Mouse (Mus musculus): Measurements from ENCODE around the gene Zcchc8. TPM values are rescaled to one million over a fixed set of nuclear protein-coding genes. Genes with fewer than 3 reads are reported as not detected.

Gene Zcchc8
- polyA plus RNA-seq, 1 experiment from 2014 or later = 30.7 TPM

DNA sequence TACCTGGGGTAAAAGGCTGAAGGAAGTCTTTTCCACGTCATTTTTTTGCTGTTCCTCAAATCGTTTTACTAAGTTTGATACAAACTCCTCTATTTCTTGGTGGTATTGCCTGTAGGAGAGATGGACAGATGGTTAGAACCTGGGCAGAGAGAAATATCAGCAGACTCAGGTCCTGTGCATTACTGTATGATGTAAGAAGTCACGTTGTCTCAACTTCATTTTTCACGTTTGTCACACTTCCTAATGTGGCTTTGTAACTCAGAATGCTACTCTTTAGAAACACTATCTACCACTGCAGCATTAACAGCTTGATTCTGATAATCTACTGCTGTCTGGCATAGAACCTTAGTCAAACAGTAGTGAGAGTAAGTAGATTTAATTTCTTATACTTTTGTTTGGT, 6.3 kb downstream of the Zcchc8 start:
- Histone ChIP-seq H3K9ac (no peak overlapping the region), H3K4me3 (replicated peaks) (no peak overlapping the region), H3K4me1 (replicated peaks) (peaks cover 30% of the 10 kb centered on the region), H3K36me3 (peaks cover 81% of the 10 kb centered on the region), H3K9me3 (replicated peaks) (no peaks in the 10 kb centered on the region), H3K27ac (no peak overlapping the region), H3K4me2 (no peak overlapping the region), H3K27me3 (no peaks in the 10 kb centered on the region)
- 68% methylated on average over 4 of the region's 4 CpGs for WGBS (ENCODE audit: insufficient replicate concordance)
- no peak for DNase-seq
- ATAC-seq (ENCODE audit: low read depth) = no peak

DNA sequence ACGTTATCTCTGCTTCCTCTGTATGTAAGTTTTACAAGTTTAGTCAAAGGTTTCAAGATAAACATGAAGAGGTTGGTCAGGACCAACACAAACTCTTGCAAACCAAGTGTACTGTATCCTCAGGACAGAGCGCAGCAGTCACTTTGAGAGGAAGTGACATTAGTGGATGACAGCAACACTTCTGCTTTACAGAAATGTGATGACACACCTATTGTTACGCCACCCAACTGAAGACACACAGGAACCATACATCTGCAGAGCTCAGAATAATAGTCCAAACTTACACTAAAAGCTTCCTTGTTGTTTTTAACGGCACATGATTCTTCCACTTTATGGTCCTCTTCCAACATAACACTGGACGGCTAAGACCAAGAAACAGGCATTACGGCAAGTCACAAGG, 7.1 kb downstream of the Zcchc8 start:
- DNase-seq = no peak
- no peak overlapping the region for H3K9ac ChIP-seq
- WGBS (ENCODE audit: insufficient replicate concordance) = 88% methylated on average over 6 of the region's 6 CpGs
- no peak overlapping the region for H3K4me2 ChIP-seq
- H3K36me3 ChIP-seq = peaks cover 90% of the 10 kb centered on the region
- no peak overlapping the region for H3K4me3 ChIP-seq (replicated peaks)
- H3K4me1 ChIP-seq (replicated peaks) = peaks cover 22% of the 10 kb centered on the region
- no peaks in the 10 kb centered on the region for H3K27me3 ChIP-seq
- H3K9me3 ChIP-seq (replicated peaks) = no peaks in the 10 kb centered on the region
- no peak overlapping the region for H3K27ac ChIP-seq
- ATAC-seq (ENCODE audit: low read depth) = no peak

DNA sequence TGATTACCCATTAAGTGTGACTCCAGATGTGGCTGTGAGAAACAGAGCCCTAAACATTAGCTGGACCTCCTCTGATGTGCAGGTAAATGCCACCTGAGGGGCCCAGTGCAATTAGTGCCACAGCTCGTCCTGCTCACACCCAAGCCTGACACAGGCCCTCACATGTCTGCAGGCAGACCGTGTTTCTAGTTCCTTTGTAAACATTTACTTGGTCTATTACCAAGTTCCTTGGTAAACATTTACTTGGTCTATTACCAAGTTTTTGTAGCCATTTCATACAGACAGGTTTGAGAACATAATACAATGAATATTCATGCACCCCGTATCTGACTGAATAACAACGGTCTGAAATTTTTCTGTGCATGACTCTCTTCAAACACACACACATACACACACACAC, 11.3 kb downstream of the Zcchc8 start:
- Histone ChIP-seq H3K4me2 (no peak overlapping the region), H3K27me3 (no peaks in the 10 kb centered on the region), H3K4me1 (replicated peaks) (no peaks in the 10 kb centered on the region), H3K9ac (no peak overlapping the region), H3K4me3 (replicated peaks) (no peak overlapping the region), H3K9me3 (replicated peaks) (no peaks in the 10 kb centered on the region), H3K36me3 (peaks cover 98% of the 10 kb centered on the region), H3K27ac (no peak overlapping the region)
- 87% methylated on average over 4 of the region's 4 CpGs for WGBS (ENCODE audit: insufficient replicate concordance)
- DNase-seq (no peak), ATAC-seq (ENCODE audit: low read depth) (no peak)

DNA sequence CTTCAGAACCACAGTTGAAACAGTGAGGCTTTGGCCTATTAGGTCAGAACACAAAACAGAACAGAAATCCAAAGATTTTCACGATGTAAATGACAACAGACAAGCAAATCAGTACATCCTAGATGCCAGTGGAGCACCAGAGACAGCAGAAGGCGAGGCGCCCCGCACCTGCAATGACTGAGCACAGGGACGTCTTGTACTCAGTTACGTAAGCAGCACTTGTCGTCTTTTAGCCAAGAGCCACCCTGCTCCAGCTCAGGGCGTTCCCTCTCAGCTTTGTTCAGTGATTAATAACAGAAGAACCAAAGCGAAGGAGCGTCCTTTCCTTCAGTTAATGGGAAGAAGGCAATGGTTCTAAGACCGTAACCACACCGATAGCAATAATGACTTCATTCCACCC, 12.3 kb downstream of the Zcchc8 start:
- Histone ChIP-seq H3K4me3 (replicated peaks) (no peak overlapping the region), H3K4me1 (replicated peaks) (no peaks in the 10 kb centered on the region), H3K36me3 (peaks cover 98% of the 10 kb centered on the region), H3K9me3 (replicated peaks) (no peaks in the 10 kb centered on the region), H3K4me2 (no peak overlapping the region), H3K9ac (no peak overlapping the region), H3K27me3 (no peaks in the 10 kb centered on the region), H3K27ac (no peak overlapping the region)
- ATAC-seq (ENCODE audit: low read depth) (no peak), DNase-seq (no peak)
- whole genome bisulfite sequencing (ENCODE audit: insufficient replicate concordance) = 88% methylated on average over 12 of the region's 12 CpGs

DNA sequence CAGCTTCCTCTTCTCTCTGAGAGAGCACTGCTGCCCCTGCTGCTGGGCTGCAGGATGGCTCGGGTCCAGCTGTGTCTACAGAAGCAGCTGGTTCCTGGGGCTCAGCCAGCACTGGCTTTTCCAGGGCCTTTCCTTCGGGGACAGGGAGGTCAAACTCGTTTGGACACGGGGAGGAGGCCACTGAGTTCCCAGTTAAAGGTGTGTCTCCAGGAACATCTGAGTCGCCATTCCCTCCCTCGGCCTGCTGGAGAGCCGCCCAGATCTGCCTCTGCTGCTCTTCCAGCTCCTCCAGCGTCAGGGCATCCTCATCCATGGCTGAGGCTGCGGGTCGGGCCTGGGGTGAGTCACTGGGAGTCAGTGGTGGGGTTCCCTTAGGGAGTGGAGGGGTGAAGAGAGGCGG, 20.3 kb downstream of the Zcchc8 start:
- ATAC-seq (ENCODE audit: low read depth) (0 out of 2 replicates have a peak, but pooled peaks have one; percentile 12), DNase-seq (no peak)
- Histone ChIP-seq H3K9me3 (replicated peaks) (no peaks in the 10 kb centered on the region), H3K9ac (no peak overlapping the region), H3K4me3 (replicated peaks) (no peak overlapping the region), H3K4me1 (replicated peaks) (no peaks in the 10 kb centered on the region), H3K4me2 (no peak overlapping the region), H3K36me3 (peaks cover 77% of the 10 kb centered on the region), H3K27me3 (no peaks in the 10 kb centered on the region), H3K27ac (no peak overlapping the region)
- 77% methylated on average over 11 of the region's 11 CpGs for WGBS (ENCODE audit: insufficient replicate concordance)

DNA sequence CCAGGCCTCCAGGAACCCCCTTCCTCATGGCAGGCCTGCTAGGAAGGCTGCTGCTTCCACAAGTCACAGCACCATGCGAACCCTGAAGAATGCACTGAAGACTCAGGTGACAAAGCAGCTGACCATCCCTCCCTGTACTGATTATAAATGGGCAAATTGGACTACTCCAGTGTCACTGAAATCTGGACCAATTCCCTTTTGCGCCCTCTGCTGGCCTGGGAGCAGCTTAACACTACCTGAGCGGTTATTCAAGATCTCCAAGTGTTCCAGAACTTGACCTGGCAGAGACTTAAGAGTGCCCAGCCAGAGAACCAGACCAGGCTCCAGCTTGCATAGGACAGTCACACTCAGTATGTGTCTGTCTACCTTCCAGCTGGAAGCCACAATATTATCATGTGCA, 21.7 kb downstream of the Zcchc8 start:
- H3K36me3 ChIP-seq = peaks cover 63% of the 10 kb centered on the region
- ATAC-seq (ENCODE audit: low read depth) = no peak
- 27% methylated on average over 3 of the region's 3 CpGs for WGBS (ENCODE audit: insufficient replicate concordance)

DNA sequence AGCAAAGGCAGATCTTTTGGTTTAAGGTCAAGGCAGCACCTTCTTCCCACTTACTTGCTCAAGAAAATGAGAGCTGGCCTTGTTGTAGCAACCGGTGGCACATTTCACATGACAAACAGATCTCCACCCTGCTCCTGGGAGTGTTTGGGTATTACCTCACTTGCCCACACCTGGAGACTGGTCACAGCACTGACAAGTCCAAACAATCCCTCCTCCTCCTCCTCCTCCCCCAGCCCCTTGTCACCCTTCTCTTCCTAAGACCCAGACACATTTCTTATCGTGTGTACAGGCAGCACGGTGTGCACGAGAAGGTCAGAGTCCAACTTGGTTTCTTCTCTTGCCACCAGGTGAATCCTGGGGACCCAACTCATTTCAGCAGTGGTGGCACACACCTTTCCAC, 23.9 kb downstream of the Zcchc8 start:
- no peaks in the 10 kb centered on the region for H3K27me3 ChIP-seq
- ATAC-seq (ENCODE audit: low read depth) (no peak), DNase-seq (no peak)
- 76% methylated on average over 4 of the region's 4 CpGs for WGBS (ENCODE audit: insufficient replicate concordance)
- no peak overlapping the region for H3K9ac ChIP-seq
- peaks cover 41% of the 10 kb centered on the region for H3K36me3 ChIP-seq
- H3K9me3 ChIP-seq (replicated peaks) = no peaks in the 10 kb centered on the region
- H3K4me3 ChIP-seq (replicated peaks) = no peak overlapping the region
- H3K4me1 ChIP-seq (replicated peaks) = 0 out of 2 replicates have a peak, but pooled peaks cover 3% of the 10 kb centered on the region
- no peak overlapping the region for H3K27ac ChIP-seq
- no peak overlapping the region for H3K4me2 ChIP-seq

More for the DNA sequence above, 21.7 kb downstream of the Zcchc8 start:
- Histone ChIP-seq H3K4me2 (no peak overlapping the region), H3K4me1 (replicated peaks) (0 out of 2 replicates have a peak, but pooled peaks cover 3% of the 10 kb centered on the region), H3K9me3 (replicated peaks) (no peaks in the 10 kb centered on the region), H3K4me3 (replicated peaks) (no peak overlapping the region), H3K9ac (no peak overlapping the region), H3K27me3 (no peaks in the 10 kb centered on the region), H3K27ac (no peak overlapping the region)
- peak; percentile 51 for DNase-seq

DNA sequence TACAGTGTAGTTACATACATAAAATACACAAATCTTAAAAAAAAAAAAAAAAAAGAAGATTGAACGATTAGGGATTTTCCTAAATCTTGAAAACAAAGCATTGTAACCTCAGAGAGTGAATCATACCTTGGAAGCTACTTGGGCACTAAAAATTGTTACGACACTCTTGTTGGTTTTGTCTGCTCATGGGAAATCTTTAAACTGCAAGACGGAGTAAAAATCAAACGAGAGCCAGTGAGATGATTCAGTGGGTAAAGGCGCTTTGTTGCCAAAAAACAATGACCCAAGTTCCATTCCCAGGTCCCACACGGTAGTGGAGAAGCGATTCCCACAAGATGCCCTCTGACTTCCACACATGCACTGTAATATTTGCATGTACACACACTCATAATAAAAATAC, 24.7 kb downstream of the Zcchc8 start:
- 82% methylated on average over 7 of the region's 7 CpGs for WGBS (ENCODE audit: insufficient replicate concordance)
- no peak overlapping the region for H3K9ac ChIP-seq
- H3K36me3 ChIP-seq = peaks cover 34% of the 10 kb centered on the region
- H3K9me3 ChIP-seq (replicated peaks) = no peaks in the 10 kb centered on the region
- no peak overlapping the region for H3K4me2 ChIP-seq
- H3K4me3 ChIP-seq (replicated peaks) = no peak overlapping the region
- H3K27ac ChIP-seq = no peak overlapping the region
- H3K4me1 ChIP-seq (replicated peaks) = 0 out of 2 replicates have a peak, but pooled peaks cover 3% of the 10 kb centered on the region
- ATAC-seq (ENCODE audit: low read depth) (no peak), DNase-seq (no peak)
- H3K27me3 ChIP-seq = no peaks in the 10 kb centered on the region

DNA sequence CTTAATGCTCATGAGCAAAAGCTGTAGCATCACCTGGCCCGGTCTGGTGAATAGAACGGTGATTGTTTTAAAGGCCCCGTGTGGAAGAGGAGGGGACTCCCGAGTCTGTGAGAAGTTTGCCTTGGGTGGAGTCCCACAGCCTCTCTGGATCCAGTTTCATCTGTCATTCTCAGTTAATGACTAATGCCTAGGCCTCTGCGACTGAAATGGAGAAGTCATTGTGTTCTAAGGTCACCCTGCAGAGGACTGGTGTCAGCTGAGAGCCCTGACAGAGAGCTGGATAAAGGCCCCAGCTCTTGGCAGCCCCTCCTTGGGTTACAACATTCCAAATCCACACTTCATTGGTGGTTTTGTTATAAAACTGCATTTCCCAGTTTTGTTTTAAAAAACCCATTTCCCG, 26.4 kb downstream of the Zcchc8 start:
- Histone ChIP-seq H3K36me3 (peaks cover 18% of the 10 kb centered on the region), H3K4me3 (replicated peaks) (no peak overlapping the region), H3K27ac (no peak overlapping the region), H3K4me2 (no peak overlapping the region), H3K27me3 (no peaks in the 10 kb centered on the region), H3K4me1 (replicated peaks) (0 out of 2 replicates have a peak, but pooled peaks cover 3% of the 10 kb centered on the region), H3K9me3 (replicated peaks) (no peaks in the 10 kb centered on the region), H3K9ac (no peak overlapping the region)
- ATAC-seq (ENCODE audit: low read depth) (no peak), DNase-seq (no peak)
- 52% methylated on average over 6 of the region's 6 CpGs for WGBS (ENCODE audit: insufficient replicate concordance)

DNA sequence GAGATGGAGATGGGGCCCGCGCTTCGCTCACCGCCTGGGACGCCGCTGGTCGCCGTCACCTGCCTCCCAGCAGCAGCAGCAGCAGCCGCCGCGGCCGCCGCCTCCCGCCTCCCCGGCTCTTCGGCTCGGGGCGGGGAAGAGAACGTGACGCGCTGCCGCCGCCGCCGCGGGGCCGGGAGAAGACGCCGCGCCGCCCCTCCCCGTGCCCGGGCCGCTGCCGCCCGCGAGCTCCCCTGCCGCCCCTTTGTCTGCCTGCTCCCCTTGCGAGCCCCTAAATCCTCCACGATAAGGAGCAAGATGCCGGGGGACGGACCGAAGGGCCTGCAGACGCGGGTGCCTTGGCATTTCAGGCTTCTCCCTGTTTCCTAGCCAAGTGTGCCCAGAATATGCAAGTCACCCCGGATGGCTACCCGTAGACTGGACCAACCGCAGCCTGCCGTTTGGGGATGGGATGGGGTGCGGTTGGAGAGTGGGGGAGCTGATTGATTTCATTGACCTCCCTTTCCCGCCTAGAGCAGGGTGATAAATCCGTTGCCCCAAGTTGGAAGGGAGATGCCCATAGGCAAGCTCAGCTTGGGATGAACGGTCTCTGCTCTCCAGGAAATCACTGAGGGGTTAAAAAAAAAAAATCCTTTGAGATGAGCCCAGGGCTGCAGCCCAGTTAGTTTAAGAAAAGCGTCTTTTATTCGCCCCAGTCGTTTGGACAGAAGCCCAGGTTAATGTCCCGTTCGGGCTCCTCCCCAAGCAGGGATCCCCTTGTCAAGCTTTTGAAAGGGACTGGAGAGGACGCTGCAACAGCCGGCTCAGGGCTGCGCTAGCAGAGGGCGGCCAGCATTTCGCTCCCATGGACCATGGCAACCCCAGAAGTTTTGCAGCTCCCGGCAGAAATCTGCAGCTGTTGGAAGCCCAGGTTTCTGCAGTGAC, 36.4 kb downstream of the Zcchc8 start, which contains the start of gene Clip1:
TSS of gene Clip1 (minus strand) at position 398 of the 924 bp plus-strand sequence.
- H3K4me3 ChIP-seq (replicated peaks) = peak within 1 kb of the TSS; percentile 83
- ATAC-seq (ENCODE audit: low read depth) = peak; percentile 78
- peaks cover 12% of the 10 kb centered on the region for H3K27me3 ChIP-seq
- 2% methylated on average over 64 of the region's 64 CpGs for WGBS (ENCODE audit: insufficient replicate concordance)
- no peaks in the 10 kb centered on the region for H3K36me3 ChIP-seq
- peak within 1 kb of the TSS; percentile 95 for H3K4me2 ChIP-seq
- peak; percentile 54 for DNase-seq
- H3K27ac ChIP-seq = peak within 1 kb of the TSS; percentile 72
- H3K9ac ChIP-seq = peak within 1 kb of the TSS; percentile 88
- no peaks in the 10 kb centered on the region for H3K9me3 ChIP-seq (replicated peaks)
- peaks cover 39% of the 10 kb centered on the region for H3K4me1 ChIP-seq (replicated peaks)

DNA sequence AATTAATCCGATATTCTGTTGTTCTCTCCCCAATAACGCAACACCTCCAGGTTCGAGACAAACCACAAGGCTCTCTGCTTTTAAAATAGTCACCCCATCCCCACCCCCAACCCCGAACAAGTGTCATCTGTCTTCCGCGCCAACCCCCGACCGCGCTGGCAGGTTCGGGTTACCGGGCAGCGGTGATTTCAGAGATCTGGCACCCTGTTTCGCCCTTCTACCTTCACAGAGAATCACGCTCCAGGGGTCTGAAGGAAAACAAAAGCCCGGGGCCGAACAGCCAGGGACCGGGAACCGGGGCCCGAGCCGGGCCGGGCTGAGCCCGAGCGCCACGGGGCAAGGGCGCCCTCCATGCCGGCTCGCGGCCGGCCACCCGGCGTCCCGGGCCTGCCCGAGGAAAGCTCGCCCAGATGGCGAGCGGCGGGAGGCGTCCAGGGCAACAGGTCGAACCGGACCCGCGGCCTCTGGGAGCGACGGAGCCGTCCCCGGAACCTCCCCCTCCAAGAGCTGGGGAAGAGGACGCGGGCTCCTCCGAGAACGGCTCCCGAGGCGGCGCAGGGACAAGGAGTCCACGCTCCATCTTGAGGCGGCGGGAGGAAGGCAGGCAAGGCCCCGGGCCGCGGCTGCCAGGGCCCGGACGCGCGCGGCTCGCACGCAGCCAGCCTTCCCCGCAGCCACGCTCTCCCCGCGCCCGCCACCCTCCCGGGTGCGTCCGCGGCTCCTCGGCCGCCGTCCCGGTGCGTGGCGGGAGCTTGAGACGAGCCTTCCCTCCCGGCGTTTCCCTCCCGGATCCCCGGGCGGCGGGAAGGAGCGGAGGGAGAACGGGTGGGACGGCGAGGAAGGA, 37.3 kb downstream of the Zcchc8 start:
- ATAC-seq (ENCODE audit: low read depth) (peak; percentile 71), DNase-seq (peak; percentile 40)
- peak overlapping the region; percentile 95 for H3K4me2 ChIP-seq
- no peaks in the 10 kb centered on the region for H3K36me3 ChIP-seq
- peak overlapping the region; percentile 72 for H3K27ac ChIP-seq
- H3K9ac ChIP-seq = peak overlapping the region; percentile 88
- peak overlapping the region; percentile 83 for H3K4me3 ChIP-seq (replicated peaks)
- no peaks in the 10 kb centered on the region for H3K9me3 ChIP-seq (replicated peaks)
- peaks cover 12% of the 10 kb centered on the region for H3K27me3 ChIP-seq
- under 1% methylated on average over 81 of the region's 92 CpGs for WGBS (ENCODE audit: insufficient replicate concordance)
- H3K4me1 ChIP-seq (replicated peaks) = peaks cover 43% of the 10 kb centered on the region
